Mouse (Mus musculus) adrenal gland, adult 18-20 months (tissue): Measurements from ENCODE around the gene Arrdc1. TPM values are rescaled to one million over a fixed set of nuclear protein-coding genes. Genes with fewer than 3 reads are reported as not detected.
"Not testable (repeated sequence)": the region's sequence is repeated elsewhere in the genome, so short reads cannot be mapped to it uniquely, and the experiment has no call there.

Experiments used
- DNase-seq, 2 experiments: peaks; one replicate each; pipeline ENCODE4 v3.0.0; 2021 to 2022; ENCODE audit warnings: low spot score in 2 of 2
- long read RNA-seq, 2 experiments: library from polyadenylated mRNA; stranded (forward); transcript quantifications; one replicate each; pipeline ENCODE4 v2.0.0; 2021
- total RNA-seq, 2 experiments: library from RNA; stranded (reverse); gene quantifications; 1 replicate in 1 of 2; 2 replicates in 1 of 2; pipeline ENCODE4 v1.2.3; 2021

Gene Arrdc1
- 1 to 10 TPM; 9.2 to 9.9 TPM for total RNA-seq
- long read RNA-seq, experiment 1, transcript Arrdc1-201 (8 exons, 1,666 nt): major isoform, 5 of 8 reads
- long read RNA-seq, experiment 1, partial matches to known transcripts: 1 of 8 reads
- long read RNA-seq, experiment 1, other reads (novel, unspliced or antisense): 2 of 8 reads
- long read RNA-seq, experiment 2, transcript Arrdc1-201 (8 exons, 1,666 nt): major isoform, 5 of 11 reads
- long read RNA-seq, experiment 2, partial matches to known transcripts: 0 of 11 reads
- long read RNA-seq, experiment 2, other reads (novel, unspliced or antisense): 5 of 11 reads

DNA sequence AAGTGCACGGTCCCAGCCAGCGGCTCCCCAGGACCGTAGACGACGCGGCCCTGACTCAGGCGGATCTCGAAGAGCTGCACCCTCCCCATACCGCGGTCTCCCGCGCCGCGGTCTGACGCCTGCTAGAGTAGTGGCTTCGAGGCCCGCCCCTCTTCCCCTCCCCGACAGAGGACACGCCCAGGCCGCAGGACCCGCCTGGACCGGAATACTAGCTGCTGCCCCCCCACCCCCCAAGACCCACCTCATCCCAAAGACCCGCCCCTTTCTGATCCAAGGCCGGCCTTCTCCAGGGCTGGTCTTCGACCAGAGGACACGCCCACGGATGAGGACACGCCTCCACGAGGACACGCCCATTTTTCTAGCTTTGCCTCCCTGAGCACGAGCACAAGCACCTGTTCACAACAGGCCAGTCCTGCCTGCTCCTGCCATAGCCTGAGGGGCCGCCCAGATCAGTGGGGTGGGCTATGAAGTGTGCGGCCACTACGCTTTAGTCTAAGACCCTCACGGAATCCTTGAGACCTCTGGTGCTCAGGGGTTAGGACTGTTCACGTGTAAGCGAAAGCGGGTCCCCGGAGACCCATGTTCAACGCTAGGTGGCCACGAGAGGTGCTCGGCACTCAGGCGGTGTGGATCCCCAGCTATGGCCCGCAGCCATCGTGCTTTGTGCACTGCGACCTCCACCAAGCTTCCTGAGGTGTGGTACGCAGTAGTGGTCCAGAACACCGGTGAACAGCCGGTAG is at the start of gene Arrdc1:
Gene Arrdc1 (minus strand): TSS at position 196 of the 740 bp plus-strand sequence.
- peak; percentile 85 to 90 for DNase-seq

DNA sequence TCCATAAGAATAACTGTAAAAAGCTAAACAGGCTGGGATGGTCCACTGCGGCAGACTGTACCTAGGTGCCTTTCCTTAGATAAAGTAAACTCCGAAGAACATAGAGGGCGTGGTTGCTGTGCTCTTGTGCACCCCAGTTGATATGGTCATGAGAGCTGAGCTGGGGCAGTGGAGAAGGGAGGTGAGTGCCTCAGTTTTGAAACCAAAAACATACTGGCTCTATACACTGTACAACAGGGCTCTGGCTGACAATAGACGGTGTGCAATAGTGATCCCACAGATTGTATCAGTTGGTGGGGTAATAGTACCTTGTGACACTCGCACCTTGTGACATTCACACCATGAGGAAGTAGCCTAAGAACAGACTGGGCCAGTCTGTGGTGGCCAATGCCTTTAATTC is 41.9 kb upstream of the Arrdc1 start:
- no peak for DNase-seq

DNA sequence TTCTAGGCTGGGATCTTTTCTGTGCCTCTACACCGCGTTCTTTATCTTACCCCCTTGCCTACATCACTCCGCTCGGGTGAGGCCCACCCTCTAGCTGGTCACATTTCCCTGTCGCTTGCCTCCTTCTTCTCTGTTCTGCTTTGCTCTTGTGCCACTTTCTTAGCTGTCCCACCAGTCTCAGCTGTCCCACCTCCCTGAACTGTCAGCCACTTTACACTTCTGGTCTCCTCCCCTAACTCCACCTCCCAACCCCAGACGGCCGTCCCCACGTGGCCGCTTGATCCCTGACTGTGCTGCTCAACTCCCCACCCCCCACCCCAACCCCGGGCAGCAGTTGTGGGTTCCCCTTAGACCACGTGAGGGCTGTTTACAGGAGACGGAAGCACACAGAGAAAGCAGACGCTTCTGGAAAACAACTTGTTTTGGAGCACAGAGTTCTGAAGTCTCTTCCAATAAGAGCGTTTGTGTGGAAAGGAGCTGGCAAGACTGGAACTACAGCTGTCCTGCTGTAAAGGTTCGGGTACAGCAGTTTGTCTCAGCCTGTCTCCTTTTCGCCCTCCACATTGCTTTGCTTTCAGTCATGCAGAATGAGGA is 40.7 kb upstream of the Arrdc1 start, which contains the start of gene Pnpla7:
Gene Pnpla7 (plus strand): TSS at position 330 of the 594 bp plus-strand sequence.
- peak; percentile 67 to 76 for DNase-seq

DNA sequence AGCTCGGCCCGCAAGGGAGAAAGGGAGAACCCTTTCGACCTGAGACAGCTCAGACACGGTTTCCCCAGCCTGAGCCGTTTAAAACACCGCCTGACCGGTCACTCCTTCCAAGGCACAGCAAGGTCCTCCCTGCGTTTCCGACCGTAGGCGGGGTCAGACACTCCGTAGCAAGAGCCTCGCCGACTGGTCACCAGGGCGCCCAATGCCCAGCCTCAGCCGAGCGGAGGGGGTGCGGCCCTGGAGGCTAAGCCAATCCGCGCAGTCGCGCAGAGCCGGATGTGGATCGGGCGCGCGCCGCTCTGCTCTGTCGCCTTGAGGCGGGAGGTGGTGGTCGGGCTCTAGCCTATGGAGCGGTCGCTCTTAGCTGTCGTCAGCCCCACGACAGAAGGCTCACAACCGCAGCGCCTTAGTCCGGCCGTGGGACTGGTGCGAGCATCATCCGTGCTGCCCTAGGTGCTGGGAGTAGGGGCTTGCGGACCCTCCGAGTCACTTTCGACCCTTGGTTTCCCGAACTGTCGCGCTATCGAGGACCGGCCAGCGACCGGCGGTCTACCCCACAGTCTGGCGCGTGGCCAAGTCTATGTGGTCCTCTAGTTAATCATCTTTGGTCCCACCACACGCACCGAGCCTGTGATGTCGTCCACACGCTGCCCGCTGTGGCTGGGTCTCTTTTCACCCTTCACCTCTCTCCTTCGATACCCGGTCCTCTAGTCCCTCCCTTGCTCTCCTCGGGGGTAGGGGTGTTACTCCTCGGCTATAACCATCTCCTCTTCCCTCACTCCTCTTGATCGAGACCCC is 40.1 kb upstream of the Arrdc1 start, which contains the start of gene Mrpl41:
Gene Mrpl41 (minus strand): TSS at position 193 of the 798 bp plus-strand sequence.
- DNase-seq: peak; percentile 89 to 91

DNA sequence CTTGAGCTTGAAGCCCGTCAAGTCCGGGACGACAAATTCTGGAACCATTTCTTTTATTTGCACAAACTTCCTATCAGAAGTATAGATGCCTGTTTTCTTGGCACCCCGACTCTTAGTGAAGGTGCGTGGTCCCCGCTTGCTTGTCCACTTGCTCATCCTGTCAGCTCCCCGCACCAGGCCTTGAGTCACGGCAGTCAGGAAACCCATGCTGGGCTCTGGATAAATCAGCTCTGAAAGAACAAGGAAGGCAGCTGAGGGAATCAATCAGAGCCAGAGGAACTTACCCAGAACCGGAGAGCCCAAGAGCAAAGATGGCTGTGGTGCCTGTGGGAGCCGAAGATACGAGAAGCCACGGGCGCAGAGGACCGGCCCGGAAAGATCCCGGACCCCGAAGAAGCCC is 39.4 kb upstream of the Arrdc1 start:
- peak; percentile 31 to 35 for DNase-seq

DNA sequence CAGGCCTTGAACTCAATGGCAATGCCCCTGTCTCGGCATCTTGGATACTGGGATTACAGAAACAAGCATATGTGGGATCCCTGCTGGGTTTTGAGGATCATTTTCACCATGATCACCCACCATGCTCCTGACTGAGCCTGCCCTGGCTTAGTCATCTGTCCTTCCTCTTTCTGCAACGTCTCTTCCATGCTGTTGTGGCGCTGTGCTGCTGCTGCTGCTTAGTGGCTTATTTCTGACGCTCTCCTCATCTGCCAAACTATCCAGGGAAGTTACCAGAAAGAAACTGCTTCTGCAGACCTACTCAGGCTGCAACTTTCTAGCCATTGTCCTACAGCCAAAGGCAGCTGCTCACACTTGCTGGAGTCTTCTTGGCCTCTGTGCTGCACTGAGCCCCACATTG is 35.3 kb upstream of the Arrdc1 start:
- DNase-seq: no peak

DNA sequence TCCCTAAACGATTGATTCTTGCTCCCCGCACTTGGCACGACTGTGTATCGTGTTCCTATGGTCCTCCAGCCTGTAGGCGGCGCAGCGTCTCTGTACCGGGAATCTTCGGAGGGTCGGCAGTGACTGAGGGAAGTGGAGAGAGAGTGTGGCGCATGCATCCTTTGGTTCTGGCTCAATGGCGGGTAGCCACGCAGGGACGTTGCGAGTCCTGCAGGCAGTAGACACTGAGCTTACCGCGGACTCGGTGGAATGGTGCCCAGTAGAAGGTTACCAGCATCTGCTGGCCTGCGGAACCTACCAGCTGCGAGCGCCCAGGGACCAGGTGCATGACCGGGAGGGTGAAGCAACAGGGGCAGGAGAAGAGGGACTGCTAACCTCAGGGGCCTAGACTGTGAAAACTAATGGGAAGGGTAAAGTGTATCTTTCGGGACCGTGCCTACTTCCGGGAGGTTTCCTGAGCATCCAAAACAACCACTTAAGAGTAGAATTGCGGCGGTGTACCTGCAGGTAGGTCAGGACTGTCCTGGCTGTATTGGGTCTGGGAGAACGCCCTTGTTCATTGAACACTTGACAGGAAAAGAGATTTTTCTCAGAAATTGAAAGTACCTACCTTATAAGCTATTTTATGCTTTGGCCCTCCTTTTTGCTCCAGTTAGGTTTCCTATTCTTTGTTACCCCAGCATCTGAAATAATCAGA is 27.4 kb upstream of the Arrdc1 start, which contains the start of gene Dph7:
Gene Dph7 (plus strand): TSS at position 97 of the 697 bp plus-strand sequence.
- DNase-seq: peak; percentile 77 to 83

DNA sequence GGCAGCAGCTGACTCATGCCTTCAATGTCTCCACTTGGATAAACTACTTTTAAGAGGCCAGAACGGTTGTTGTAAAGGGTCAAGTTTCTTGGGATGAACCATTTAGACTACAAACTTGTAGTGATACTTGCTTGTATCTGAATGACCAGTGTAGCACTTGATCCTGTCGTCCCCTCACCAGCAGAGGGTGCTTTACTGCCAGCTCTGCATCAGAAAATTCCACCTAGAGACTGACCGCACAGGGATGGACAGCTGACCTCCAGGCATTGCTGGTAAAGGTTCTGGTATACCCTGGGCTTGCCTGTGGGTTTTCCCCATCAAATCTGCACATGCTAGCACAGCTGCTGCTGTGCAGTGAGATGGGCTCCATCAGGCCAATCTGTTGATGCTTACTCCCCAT is 25.9 kb upstream of the Arrdc1 start:
- DNase-seq: peak in 1 of 2 experiments; percentile 29

DNA sequence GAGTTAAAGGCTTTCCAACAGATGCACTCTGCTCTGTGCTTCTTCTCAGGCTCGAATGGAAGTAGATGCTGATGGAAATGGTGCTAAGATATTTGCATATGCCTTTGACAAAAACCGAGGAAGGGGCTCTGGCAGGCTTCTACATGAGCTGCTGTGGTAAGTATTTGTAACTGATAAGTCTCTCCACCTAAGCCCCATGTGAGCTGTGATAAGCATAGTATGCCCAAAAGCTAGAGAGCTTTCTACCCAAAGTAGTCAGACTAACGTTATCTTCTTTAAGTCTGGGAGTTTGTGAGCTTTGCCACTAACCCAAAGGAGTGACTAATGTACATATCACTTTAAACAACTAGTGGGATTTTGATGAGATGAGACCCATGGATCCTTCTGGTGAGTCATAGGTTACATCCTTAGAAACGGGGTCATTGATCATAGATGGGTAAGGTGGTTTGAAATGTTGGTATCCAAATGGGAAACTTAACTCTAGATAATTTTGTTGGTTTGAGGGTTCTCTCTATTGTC is 17.5 kb upstream of the Arrdc1 start:
- DNase-seq: no peak

DNA sequence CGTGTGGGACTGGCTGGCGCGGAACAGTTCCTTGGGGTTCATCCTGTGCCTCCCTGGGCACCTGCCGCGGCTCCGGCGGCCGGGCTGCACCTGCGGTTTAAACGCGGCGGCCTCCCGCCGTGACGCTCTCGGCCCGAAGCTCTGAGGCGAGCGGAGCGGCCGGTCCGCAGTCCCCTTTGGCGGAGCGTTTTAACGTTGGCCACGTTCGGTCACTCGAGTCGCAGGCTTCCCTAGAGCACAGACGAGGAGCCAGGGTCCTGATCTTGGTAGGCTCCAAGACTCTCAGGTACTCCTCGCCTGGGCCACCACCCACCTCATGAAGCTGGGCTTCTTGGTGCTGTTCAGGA is 15.1 kb upstream of the Arrdc1 start:
- DNase-seq: peak in 1 of 2 experiments; percentile 37

DNA sequence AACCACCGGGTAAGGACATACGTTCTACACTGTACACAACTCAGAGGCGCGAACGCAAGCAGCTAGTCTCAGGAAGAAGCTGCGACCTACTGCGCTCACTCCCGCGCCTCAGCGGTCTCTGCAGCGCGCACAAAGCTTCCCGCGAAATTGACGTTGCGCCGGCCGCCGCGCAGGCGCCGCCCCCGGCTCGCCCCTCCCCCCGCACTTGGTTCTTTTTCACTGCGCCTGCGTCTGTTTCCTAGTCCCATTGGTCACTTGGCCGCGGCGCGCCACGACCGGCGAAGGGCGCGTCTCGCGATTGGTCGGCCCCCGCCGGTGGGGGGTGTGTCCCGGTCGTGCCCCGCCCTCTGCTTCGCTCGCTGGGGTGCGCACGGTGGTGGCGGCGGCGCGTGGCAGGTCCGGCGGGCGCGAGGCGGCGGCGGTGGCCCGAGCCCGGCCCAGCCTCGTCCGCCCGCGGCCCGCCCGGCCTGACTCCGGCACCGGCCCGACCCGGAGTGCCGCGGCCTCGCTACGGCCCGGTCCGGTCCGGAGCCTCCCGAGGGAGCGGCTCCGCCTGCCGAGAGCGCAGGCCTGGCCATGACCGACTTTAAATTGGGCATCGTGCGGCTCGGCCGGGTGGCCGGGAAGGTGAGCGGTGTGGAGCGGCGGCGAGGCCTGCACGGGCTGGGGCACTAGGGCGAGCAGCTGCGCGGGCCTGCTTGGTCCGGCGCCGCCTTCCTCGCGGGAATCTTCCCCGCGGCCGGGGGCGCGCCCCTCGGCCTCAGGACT is 14.6 kb upstream of the Arrdc1 start, which contains the start of gene Zmynd19:
Gene Zmynd19 (plus strand): TSS at position 372 of the 768 bp plus-strand sequence.
- DNase-seq: peak; percentile 98

DNA sequence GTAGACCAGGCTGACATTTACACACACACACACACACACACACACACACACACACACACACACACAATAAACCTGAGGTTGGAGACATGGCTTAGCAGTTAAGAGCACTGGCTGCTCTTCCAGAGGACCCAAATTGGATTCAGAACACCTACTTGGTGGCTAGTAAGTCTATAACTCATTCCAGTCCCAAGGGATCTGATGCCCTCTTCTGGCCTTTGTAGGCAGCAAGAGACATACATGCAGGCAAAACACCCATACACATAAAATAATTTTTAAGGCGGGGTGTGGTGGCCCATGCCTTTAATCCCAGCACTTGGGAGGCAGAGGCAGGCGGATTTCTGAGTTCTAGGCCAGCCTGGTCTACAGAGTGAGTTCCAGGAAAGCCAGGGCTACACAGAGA is 9.3 kb upstream of the Arrdc1 start:
- DNase-seq: not testable (repeated sequence)

DNA sequence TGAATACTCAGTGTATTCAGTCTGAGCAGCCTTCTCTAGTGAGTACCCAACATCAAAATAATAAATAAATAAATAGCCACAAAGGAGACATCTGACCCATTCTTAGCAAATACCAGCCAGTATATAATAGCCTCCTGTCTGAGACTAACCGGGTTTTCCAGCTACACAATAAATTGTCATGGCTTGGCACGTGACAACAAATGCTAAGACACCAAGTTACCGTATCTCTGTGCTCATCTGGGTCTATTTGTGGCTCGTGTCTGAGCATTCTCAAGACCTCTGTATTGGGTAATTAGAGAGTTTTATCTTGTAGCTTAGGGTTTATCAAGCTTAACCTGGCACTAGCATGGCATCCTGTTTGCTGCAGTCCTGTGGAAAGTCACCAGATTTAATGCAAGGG is 7.0 kb upstream of the Arrdc1 start:
- no peak for DNase-seq

DNA sequence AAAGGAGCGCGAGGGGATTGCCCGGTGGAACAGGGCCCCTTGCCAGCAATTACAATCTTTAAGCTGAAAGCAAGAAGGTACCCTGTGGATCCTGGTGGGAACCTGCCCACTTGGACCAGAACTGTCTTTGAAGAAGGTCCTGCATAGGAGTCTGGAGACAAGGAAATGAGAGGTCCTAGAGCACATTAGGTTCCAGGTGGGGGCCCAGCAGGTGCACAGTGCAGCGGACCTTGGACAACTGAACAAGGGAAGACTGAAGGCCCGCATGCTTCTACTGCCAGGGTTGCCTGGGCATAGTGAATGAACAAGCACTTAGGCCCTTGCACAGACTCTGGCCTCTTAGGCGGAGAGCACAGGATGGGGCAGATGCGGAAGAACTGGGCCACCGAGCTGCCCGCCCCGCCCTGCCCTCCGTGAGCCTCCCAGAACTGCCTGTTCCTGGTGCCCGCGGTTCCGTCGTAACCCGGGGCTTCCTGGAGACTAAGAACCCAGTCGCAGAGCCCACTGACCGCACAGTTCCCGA is 550 bp downstream of the Arrdc1 start:
- DNase-seq: peak in 1 of 2 experiments; percentile 12

DNA sequence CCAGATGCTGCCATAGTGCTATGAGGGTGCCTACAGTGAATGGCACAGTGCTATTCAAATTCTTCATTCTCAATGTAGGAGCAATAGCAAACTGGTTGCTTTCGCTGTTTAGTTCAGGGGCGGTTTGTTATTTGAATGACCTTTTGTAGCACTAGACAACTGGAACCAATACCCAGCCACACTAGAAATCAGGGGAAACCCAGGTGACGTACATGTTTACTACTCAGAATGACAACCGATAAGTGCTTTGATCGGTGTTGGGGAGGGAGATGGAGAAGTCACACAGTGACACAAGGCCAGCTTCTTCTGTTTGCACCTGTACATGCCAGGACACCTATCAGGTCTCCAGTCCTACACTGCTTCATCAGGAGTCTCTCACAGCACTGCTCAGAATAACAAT is 5.5 kb downstream of the Arrdc1 start:
- no peak for DNase-seq

DNA sequence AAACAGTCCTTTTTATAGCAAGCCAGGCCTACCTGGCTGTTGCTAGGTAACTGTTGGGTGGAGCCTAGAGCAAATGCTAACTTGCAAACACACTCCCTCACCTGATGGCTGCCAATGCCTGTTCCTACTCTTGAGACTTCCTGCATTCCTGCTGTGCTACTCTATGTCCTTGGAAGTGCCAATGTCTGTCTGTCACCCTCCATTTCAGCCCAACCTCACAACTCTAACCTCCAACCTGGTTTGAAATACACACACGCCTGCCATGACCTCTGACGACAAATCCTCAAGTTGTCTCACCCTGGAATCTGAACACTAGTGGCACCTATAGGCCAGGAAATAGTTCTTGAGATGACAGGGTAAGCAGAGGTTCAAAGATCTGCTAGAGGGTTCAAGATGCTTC is 5.9 kb downstream of the Arrdc1 start:
- DNase-seq: no peak

DNA sequence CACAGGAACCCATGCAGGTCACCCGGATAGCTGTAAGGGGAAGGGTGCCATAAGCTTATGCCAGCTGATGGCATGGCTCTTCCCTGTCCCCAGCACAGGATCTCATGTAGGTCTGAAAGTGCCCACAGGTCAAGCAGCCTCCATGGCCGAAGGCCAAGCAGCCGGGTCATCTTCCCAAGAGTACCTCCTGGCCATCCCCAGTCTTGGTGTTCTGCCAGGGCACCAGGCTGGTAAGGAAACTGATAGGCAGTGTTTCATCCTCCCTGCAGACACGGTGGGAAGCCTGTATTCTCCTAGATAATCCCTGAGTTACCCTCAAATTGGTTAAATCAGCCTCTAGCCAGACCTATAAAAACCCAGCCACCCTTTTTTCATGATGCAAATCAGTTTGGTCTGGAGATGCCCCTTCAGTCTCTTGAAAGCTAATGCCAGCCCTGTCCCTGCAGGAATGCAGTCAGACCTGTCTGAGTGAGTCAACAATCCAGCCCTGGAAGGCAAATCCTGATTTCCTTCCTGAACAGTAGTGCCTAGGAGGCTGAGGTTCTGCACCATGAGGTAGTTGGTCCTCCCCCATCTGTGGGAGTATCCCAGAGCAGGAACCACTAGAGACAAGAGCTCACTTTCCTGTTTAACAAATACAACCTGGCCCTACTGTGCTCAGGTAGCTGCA is 7.1 kb downstream of the Arrdc1 start:
- DNase-seq: no peak

DNA sequence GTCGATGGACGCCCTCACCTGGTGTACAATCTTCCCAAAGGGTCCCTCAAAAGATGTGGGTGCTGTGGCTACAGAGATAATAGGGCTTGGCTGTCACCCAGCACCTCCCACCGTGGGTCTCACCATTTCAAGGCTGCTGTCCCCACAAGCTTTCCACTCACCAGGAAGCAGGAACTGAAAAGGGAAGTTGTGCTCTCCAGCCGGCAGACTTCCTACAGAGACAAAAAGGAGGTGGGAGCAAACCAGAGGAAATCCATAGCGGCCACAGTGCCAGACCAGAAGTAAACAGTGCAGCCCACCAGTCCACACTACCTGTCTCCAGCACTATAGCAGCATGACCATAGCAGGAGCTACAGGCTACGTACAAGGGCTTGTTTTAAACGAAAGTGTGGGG is 8.1 kb downstream of the Arrdc1 start:
- no peak for DNase-seq
